Mouse (Mus musculus) embryonic fibroblast, embryonic 13.5 days (primary cell): ENCODE measurements around the gene H2-Ke6.

Source experiments
- CTCF ChIP-seq: IDR thresholded peaks from 2 replicates; pipeline ENCODE4 v1.5.1; 2011; ENCODE audit warnings: mild to moderate bottlenecking, control low read depth, low read length, moderate library complexity, borderline replicate concordance; ENCODE audit not compliant: insufficient read depth
- POLR2A ChIP-seq: IDR thresholded peaks from 2 replicates; pipeline ENCODE4 v1.6.1; 2011; ENCODE audit warnings: low read depth, mild to moderate bottlenecking, control low read depth, low read length, moderate library complexity

DNA sequence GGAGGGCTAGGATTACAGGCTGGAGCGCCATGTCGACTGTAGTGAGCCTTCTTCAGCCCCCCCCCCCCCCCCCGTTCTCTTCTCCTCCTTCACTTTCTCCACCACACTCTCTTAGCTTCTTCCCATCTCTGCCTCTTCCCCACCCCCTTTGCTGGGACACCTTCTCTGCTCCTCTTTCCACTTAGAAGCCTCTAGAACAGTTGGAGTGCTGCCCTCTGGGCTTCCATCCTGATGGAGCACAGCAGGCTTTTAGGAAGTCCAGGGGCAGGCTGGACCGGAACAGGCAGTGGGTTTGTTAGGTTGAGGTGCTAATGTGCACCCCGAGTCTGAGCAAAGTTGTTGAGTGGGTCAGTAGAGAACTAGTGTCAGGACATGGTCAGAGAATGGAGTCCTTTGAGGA lies 17.7 kb downstream of the H2-Ke6 start:
- TF ChIP-seq POLR2A, result no peak
- TF ChIP-seq CTCF, result no peak
